Mouse (Mus musculus) T-helper 1 cell (primary cell): Measurements from ENCODE around the gene Tmem222.

Source experiments
- in situ Hi-C: fragments of 300-600 bp; cut with MboI, MseI; formaldehyde crosslinking; loops from one replicate; pipeline ENCODE4 v1.15.1; 2025; ENCODE audit warnings: high pct_unique_total_duplicates

The Tmem222 gene

DNA sequence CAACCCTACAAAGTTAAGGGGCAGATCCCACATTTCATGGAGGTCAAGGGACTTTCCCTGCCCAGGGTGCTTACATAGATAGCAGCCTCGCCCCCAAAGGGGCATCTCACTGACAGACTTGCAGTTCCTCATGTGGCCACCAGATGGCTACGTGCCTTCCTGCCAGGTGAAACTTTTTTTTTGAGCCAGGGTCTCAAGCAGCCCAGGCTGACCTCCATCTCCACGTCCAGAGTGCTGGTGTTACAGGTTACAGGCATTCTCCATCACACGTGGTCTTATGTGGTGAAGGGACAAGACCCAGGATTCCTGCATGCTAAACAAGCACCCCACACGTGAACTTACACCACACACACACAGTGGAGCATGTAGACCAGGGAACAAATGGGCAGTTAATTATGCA, 60.0 kb downstream of the Tmem222 start:
- in situ Hi-C loops: no loop called here
